Mouse (Mus musculus) heart, postnatal 0 days (tissue): Measurements from ENCODE around the gene Cer1. TPM values are rescaled to one million over a fixed set of nuclear protein-coding genes. Genes with fewer than 3 reads are reported as not detected.

ENCODE experiments used
- ATAC-seq: fragments of 200-750 bp; cut with Nextera tagmentation; 2 replicates; pipeline ENCODE4 v1.8.0; 2017; ENCODE audit warnings: low read depth, moderate number of reproducible peaks, moderate library complexity; ENCODE audit not compliant: insufficient read depth
- DNase-seq: peaks from one replicate; pipeline ENCODE4 v3.0.0-alpha.2; 2016; ENCODE audit warnings: low spot score
- H3K27ac ChIP-seq: fragments of 300-500 bp; sonication (generic); 2 replicates; pipeline ENCODE4 v1.5.1; 2014; ENCODE audit warnings: low read depth, mild to moderate bottlenecking
- H3K27me3 ChIP-seq: fragments of 300-500 bp; sonication (generic); 2 replicates; pipeline ENCODE4 v1.6.1; 2014; ENCODE audit warnings: low read length, mixed read lengths; ENCODE audit not compliant: control insufficient read depth, insufficient read depth
- H3K36me3 ChIP-seq: fragments of 300-500 bp; sonication (generic); replicated peaks from 2 replicates; pipeline ENCODE4 v1.6.1; 2014; ENCODE audit warnings: low read length, mixed read lengths; ENCODE audit not compliant: control insufficient read depth, insufficient read depth
- H3K4me1 ChIP-seq: fragments of 300-500 bp; sonication (generic); 2 replicates; pipeline ENCODE4 v1.6.1; 2014; ENCODE audit warnings: antibody characterized with exemption; ENCODE audit not compliant: control insufficient read depth, insufficient read depth
- H3K4me2 ChIP-seq: fragments of 300-500 bp; sonication (generic); 2 replicates; pipeline ENCODE4 v1.6.1; 2014; ENCODE audit warnings: low read depth, mild to moderate bottlenecking, low read length, moderate library complexity
- H3K4me3 ChIP-seq: fragments of 300-500 bp; sonication (generic); 2 replicates; pipeline ENCODE4 v1.5.1; 2014; ENCODE audit warnings: low read depth, low read length
- H3K9ac ChIP-seq: fragments of 300-500 bp; sonication (generic); replicated peaks from 2 replicates; pipeline ENCODE4 v1.6.1; 2014; ENCODE audit warnings: low read depth, low read length, mixed read lengths
- H3K9me3 ChIP-seq: fragments of 300-500 bp; sonication (generic); replicated peaks from 2 replicates; pipeline ENCODE4 v1.6.1; 2016; ENCODE audit warnings: low read length; ENCODE audit not compliant: control insufficient read depth
- CTCF ChIP-seq: IDR thresholded peaks from 2 replicates; pipeline ENCODE4 v1.5.1; 2016; ENCODE audit warnings: antibody characterized with exemption, control low read depth, low read depth
- EP300 ChIP-seq: IDR thresholded peaks from 2 replicates; pipeline ENCODE4 v1.6.1; 2016; ENCODE audit warnings: antibody characterized with exemption, low read depth
- WGBS: fragments of 180-500 bp; shearing (Covaris S2); extraction: QIAGEN DNeasy Blood & Tissue Kit; methylation state at CpG from one replicate; pipeline ENCODE4 v1.1.7; 2014; 5-methylcytosine and 5-hydroxymethylcytosine counted together
- polyA plus RNA-seq: library from polyadenylated mRNA; unstranded; fragments of >200 nt; fragmentation: Nextera tagmentation; extraction: Ambion mirVana; gene quantifications from 2 replicates; pipeline ENCODE4 v1.2.1, GENCODE M21; 2015
- total RNA-seq: library from RNA; depleted of rRNA; stranded (reverse); fragments of >200 nt; gene quantifications from 2 replicates; pipeline ENCODE4 v1.2.3, GENCODE M21; 2014; ENCODE audit warnings: low replicate concordance

The Cer1 gene
- total and polyA plus RNA-seq, 2 experiments from 2014 or later = not detected

DNA sequence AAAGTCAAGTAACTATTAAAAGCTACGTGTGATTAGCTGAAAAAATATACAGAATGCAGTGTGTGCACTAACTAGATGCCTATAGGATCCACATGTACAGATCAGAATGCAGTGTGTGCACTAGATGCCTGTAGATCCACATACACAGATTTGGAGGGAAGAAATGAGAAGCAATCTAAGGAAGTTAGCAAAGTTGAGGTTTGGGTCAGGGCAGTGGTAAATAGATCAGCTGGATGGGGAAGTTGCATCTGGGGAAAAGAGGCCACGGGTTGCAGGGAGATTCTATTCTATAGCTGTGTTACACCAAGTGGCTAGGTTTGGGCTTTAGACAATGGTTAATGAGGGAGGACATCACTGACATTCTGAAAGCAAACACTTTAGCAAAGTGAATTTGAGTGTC, 33.7 kb upstream of the Cer1 start:
- H3K9me3 ChIP-seq = no peaks in the 10 kb centered on the region
- DNase-seq = no peak
- H3K27me3 ChIP-seq = no peaks in the 10 kb centered on the region
- H3K36me3 ChIP-seq = no peaks in the 10 kb centered on the region
- no peak overlapping the region for H3K4me3 ChIP-seq
- ATAC-seq = no peak
- TF ChIP-seq CTCF (no peak), EP300 (no peak)
- no peak overlapping the region for H3K27ac ChIP-seq
- H3K9ac ChIP-seq = no peak overlapping the region
- 71% methylated on average over 2 of the region's 2 CpGs for WGBS
- 0 out of 2 replicates have a peak, but pooled peaks cover 7% of the 10 kb centered on the region for H3K4me1 ChIP-seq
- no peak overlapping the region for H3K4me2 ChIP-seq

DNA sequence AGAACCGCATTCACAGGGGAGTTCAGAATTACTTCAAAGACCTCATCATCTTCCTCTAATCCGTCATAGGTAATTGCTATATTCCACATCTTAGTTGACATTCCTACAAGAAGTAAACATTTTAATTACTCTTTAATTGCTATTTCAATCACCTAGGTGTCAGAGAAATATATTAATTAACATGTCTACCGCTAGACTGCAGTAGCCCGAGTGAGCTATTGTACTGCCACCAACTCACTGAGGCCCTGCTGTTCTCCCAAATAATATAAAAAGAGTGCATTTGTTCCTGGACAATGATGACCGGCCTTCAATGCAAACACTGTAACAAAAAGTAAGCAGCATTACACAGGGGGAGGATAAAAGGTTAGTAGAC, 31.7 kb upstream of the Cer1 start:
- Histone ChIP-seq H3K27me3 (no peaks in the 10 kb centered on the region), H3K36me3 (0 out of 2 replicates have a peak, but pooled peaks cover 2% of the 10 kb centered on the region), H3K4me2 (no peak overlapping the region), H3K27ac (no peak overlapping the region), H3K9me3 (no peaks in the 10 kb centered on the region), H3K4me1 (0 out of 2 replicates have a peak, but pooled peaks cover 7% of the 10 kb centered on the region), H3K4me3 (no peak overlapping the region), H3K9ac (no peak overlapping the region)
- WGBS = 82% methylated on average over 5 of the region's 5 CpGs
- TF ChIP-seq EP300 (no peak), CTCF (no peak)
- ATAC-seq (no peak), DNase-seq (no peak)

DNA sequence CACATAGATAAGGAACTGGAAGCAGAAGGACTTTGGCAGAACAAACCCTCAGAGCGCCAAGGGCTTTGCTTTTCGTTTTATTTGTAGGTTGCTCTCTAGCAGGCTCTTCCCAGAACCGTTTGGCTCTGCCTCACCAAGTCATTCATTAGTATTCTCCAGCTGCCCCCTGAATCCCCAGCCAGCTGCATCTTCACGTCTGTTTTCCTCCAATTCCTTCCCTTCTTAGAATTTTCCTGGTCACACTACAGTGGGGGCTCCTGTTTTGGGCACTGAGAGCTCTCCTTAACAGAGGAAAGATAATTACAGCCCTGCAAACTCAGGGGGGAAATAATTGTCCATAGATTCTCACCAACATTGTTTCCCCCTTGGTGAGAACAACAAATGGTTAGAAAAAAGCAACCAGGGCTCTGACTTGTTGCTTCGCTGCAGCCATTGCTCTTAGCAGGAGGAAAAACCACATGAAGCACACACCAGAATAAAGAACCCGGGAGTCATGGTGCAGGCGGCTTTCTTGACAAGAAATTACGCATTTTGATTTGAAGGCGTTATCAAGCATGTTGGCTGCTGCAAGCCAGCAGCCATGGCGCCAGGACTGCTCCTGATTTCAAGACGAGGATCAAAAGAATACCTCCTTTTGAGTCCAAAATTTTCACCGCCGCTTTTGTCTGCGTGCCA, 31.2 kb upstream of the Cer1 start:
- Histone ChIP-seq H3K27ac (no peak overlapping the region), H3K4me1 (0 out of 2 replicates have a peak, but pooled peaks cover 7% of the 10 kb centered on the region), H3K4me3 (peak overlapping the region; percentile 12; the same call in 1 of the 2 replicates), H3K9ac (no peak overlapping the region), H3K27me3 (no peaks in the 10 kb centered on the region), H3K4me2 (peak overlapping the region; percentile 47), H3K36me3 (0 out of 2 replicates have a peak, but pooled peaks cover 2% of the 10 kb centered on the region), H3K9me3 (no peaks in the 10 kb centered on the region)
- ATAC-seq = no peak
- DNase-seq = peak; percentile 7
- no peak for TF ChIP-seq EP300
- no peak for TF ChIP-seq CTCF
- 49% methylated on average over 14 of the region's 14 CpGs for WGBS

DNA sequence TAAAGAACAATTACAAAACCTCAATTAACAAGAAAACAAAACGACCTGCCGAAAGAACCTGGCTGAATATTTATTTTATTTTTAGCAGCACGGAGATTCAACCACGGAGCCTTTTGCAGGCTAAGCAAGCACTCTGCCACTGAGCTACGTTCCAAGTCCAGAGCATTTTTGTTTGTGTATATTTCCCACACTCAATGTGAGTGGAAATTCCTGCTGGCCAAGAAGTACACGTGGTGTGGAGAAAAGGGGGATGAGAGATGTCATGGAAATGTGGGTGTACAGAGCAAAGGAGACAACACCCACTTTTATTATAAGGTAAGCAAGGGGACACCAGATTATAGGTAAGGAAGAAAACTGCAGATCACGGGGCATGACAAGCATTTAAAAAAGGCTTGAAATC, 30.6 kb upstream of the Cer1 start:
- Histone ChIP-seq H3K9me3 (no peaks in the 10 kb centered on the region), H3K27me3 (no peaks in the 10 kb centered on the region), H3K9ac (no peak overlapping the region), H3K36me3 (0 out of 2 replicates have a peak, but pooled peaks cover 2% of the 10 kb centered on the region), H3K4me2 (peak overlapping the region; percentile 47), H3K4me1 (0 out of 2 replicates have a peak, but pooled peaks cover 7% of the 10 kb centered on the region), H3K4me3 (peak overlapping the region; percentile 12), H3K27ac (no peak overlapping the region)
- WGBS = 39% methylated on average over 7 of the region's 7 CpGs
- ATAC-seq (no peak), DNase-seq (no peak)
- TF ChIP-seq EP300 = no peak
- TF ChIP-seq CTCF = no peak

DNA sequence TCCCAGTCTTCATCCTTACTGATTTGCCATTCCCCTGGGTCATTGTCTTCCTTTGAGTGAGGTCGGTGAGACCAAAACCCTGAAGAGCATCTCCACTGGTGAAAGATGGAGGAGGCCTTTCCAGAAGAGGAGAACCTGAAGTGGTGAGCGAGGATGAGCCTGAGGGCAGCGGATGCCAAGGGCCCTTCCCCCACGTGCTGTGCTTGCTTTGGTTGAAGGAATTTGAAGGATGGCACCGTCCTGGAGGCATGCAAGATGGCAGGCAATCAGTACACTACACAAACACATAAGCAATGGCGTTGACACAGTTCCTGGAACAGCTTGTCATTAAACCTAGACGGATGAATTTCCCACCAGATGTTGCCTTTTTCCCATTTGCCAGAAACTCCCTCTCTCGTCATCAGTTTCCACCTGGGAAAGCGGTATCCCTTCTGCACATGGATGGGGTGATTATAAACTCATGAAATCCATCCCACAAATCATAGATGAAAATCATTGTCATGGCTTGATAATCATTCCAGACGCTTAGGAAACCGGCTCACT, 29.7 kb upstream of the Cer1 start:
- TF ChIP-seq EP300 = no peak
- no peak for TF ChIP-seq CTCF
- 82% methylated on average over 11 of the region's 11 CpGs for WGBS
- no peak overlapping the region for H3K27ac ChIP-seq
- no peaks in the 10 kb centered on the region for H3K9me3 ChIP-seq
- no peak overlapping the region for H3K9ac ChIP-seq
- no peaks in the 10 kb centered on the region for H3K27me3 ChIP-seq
- DNase-seq (no peak), ATAC-seq (no peak)
- H3K4me1 ChIP-seq = 0 out of 2 replicates have a peak, but pooled peaks cover 7% of the 10 kb centered on the region
- H3K4me3 ChIP-seq = no peak overlapping the region
- no peak overlapping the region for H3K4me2 ChIP-seq
- 0 out of 2 replicates have a peak, but pooled peaks cover 2% of the 10 kb centered on the region for H3K36me3 ChIP-seq

DNA sequence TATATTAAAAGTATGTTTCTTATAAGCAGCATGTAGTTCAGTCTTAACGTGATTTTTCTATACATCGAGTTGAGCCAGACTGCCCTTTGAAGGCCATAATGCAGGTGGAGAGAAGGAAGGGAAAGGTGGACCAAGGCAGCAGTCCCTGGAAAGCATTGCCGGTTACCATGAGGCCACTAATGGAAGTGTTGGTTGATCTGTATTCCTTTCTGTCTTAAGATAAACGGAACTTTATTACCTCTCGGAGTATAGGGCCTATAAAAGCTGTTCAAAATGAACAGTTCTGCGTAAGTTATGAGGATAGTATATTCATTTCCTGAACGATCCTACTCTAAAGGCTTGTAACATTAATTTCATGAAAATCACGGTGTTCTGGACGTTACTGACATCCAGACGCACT, 10.3 kb upstream of the Cer1 start:
- no peak for DNase-seq
- Histone ChIP-seq H3K36me3 (no peaks in the 10 kb centered on the region), H3K4me1 (no peaks in the 10 kb centered on the region), H3K9ac (no peak overlapping the region), H3K4me3 (no peak overlapping the region), H3K4me2 (no peak overlapping the region), H3K27ac (no peak overlapping the region), H3K9me3 (no peaks in the 10 kb centered on the region), H3K27me3 (no peaks in the 10 kb centered on the region)
- no peak for TF ChIP-seq EP300
- TF ChIP-seq CTCF = no peak
- ATAC-seq = no peak
- WGBS = 85% methylated on average over 10 of the region's 10 CpGs
